9 mouse cellular contexts compared by ENCODE assay signal in genomic region chr12:58581811-58582572, GRCm38 (mm10).
"Had no signal": no experiment of that assay in that cellular context is flagged by ENCODE, and none has a peak within 500 bp of the region (broad histone marks: within the 10 kb centered on the region; RNA-seq: fewer than 3 reads in every experiment).

No protein-coding gene starts in this region.

- H3K9me3 ChIP-seq: limb, embryonic 12.5 days; neural tube, embryonic 13.5 days had no signal

- H3K4me1 ChIP-seq: limb, embryonic 12.5 days; neural tube, embryonic 13.5 days had no signal

- H3K9ac ChIP-seq: limb, embryonic 12.5 days; liver, embryonic 14.5 days; neural tube, embryonic 13.5 days had no signal

- H3K27ac ChIP-seq: limb, embryonic 12.5 days; liver, embryonic 14.5 days; neural tube, embryonic 13.5 days; stomach, postnatal 0 days had no signal

- DNase-seq: kidney, postnatal 25 days; lung, adult 18-20 months; lung, postnatal 36 days; midbrain, embryonic 14.5 days; thymus, postnatal 4 days had no signal

- H3K4me3 ChIP-seq: limb, embryonic 12.5 days; neural tube, embryonic 13.5 days had no signal

- H3K4me2 ChIP-seq: limb, embryonic 12.5 days; neural tube, embryonic 13.5 days had no signal

- H3K36me3 ChIP-seq: limb, embryonic 12.5 days; neural tube, embryonic 13.5 days had no signal

- H3K27me3 ChIP-seq: limb, embryonic 12.5 days; neural tube, embryonic 13.5 days had no signal
